Mouse (Mus musculus): Measurements from ENCODE around the gene Cep68.

GRCm38 (mm10) chr11:20239279-20239861 is 9.9 kb downstream of the Cep68 start:
- TF ChIP-seq GATA1 (IDR thresholded peaks at IDR 0.05; ENCODE audit: borderline replicate concordance, low read length), result no peak
- TF ChIP-seq FLI1 (IDR thresholded peaks at IDR 0.05; ENCODE audit: low read length), result no peak

Data from megakaryocyte, embryonic 14.5 days (primary cell).